Mouse (Mus musculus) heart, postnatal 25 days (tissue): Measurements from ENCODE around the gene Ablim2. TPM values are rescaled to one million over a fixed set of nuclear protein-coding genes. Genes with fewer than 3 reads are reported as not detected.

Experiments used
- DNase-seq: peaks from one replicate; pipeline ENCODE4 v3.0.0; 2022; ENCODE audit warnings: low spot score
- intact Hi-C: fragments of 180-260 bp; cut with DNase I; formaldehyde crosslinking; loops from one replicate; pipeline ENCODE4 v1.15.1; 2025
- total RNA-seq, 2 experiments: library from RNA; stranded (reverse); gene quantifications; 2 replicates each; pipeline ENCODE4 v1.2.3; 2021

The Ablim2 gene
- total RNA-seq, 2 experiments from 2014 or later, result 14.9 to 16.0 TPM

GRCm38 (mm10) chr5:35897147-35897546, 139.5 kb downstream of the Ablim2 start:
- DNase-seq, result no peak
- intact Hi-C loops, result no loop called here

- no peak for DNase-seq
- intact Hi-C loops, result no loop called here
Observed at GRCm38 (mm10) chr5:35898114-35898513, 140.4 kb downstream of the Ablim2 start.

GRCm38 (mm10) chr5:35898994-35899393, 141.3 kb downstream of the Ablim2 start:
- intact Hi-C loops, result no loop called here
- DNase-seq, result no peak

GRCm38 (mm10) chr5:35900401-35901225, 142.9 kb downstream of the Ablim2 start:
- no peak for DNase-seq
- intact Hi-C loops, result no loop called here

- DNase-seq, result no peak
- intact Hi-C loops, result no loop called here
Observed at GRCm38 (mm10) chr5:35901226-35901809, 143.6 kb downstream of the Ablim2 start.

- intact Hi-C loops, result no loop called here
- DNase-seq, result no peak
Observed at GRCm38 (mm10) chr5:35903456-35903855, 145.8 kb downstream of the Ablim2 start.

- intact Hi-C loops, result no loop called here
- DNase-seq, result no peak
Observed at GRCm38 (mm10) chr5:35905283-35905682, 147.6 kb downstream of the Ablim2 start.

GRCm38 (mm10) chr5:35907090-35907489, 149.4 kb downstream of the Ablim2 start:
- intact Hi-C loops, result no loop called here
- DNase-seq, result no peak

GRCm38 (mm10) chr5:35907633-35908426, 150.2 kb downstream of the Ablim2 start:
- peak; percentile 42 for DNase-seq

GRCm38 (mm10) chr5:35908626-35909443, 151.2 kb downstream of the Ablim2 start:
- DNase-seq, result no peak
- intact Hi-C loops, result no loop called here

More at GRCm38 (mm10) chr5:35907633-35908426, 150.2 kb downstream of the Ablim2 start:
- intact Hi-C loops, result no loop called here

GRCm38 (mm10) chr5:35915629-35916300, 158.1 kb downstream of the Ablim2 start:
- intact Hi-C loops, result no loop called here
- DNase-seq, result no peak

- no peak for DNase-seq
- intact Hi-C loops, result no loop called here
Observed at GRCm38 (mm10) chr5:35916666-35917065, 159.0 kb downstream of the Ablim2 start.

GRCm38 (mm10) chr5:35918387-35918786, 160.7 kb downstream of the Ablim2 start:
- no peak for DNase-seq
- intact Hi-C loops, result no loop called here

GRCm38 (mm10) chr5:35920076-35920475, 162.4 kb downstream of the Ablim2 start:
- DNase-seq, result no peak

GRCm38 (mm10) chr5:35920557-35920956, 162.9 kb downstream of the Ablim2 start:
- intact Hi-C loops, result loop anchor here (2.0 kb wide), 1 partner anchor 26 kb away; no protein-coding TSS in a partner anchor

More at GRCm38 (mm10) chr5:35920076-35920475, 162.4 kb downstream of the Ablim2 start:
- intact Hi-C loops, result loop anchor here (2.0 kb wide), 1 partner anchor 25 kb away; no protein-coding TSS in a partner anchor

GRCm38 (mm10) chr5:35921141-35921540, 163.5 kb downstream of the Ablim2 start:
- DNase-seq, result no peak
- intact Hi-C loops, result loop anchor here (2.0 kb wide), 1 partner anchor 26 kb away; no protein-coding TSS in a partner anchor

More at GRCm38 (mm10) chr5:35920557-35920956, 162.9 kb downstream of the Ablim2 start:
- no peak for DNase-seq

- intact Hi-C loops, result loop anchor here (2.0 kb wide), 1 partner anchor 27 kb away; no protein-coding TSS in a partner anchor
- DNase-seq, result peak; percentile 56
Observed at GRCm38 (mm10) chr5:35921595-35922254, 164.0 kb downstream of the Ablim2 start.

- intact Hi-C loops, result no loop called here
- DNase-seq, result no peak
Observed at GRCm38 (mm10) chr5:35923448-35923847, 165.8 kb downstream of the Ablim2 start.
